Mouse (Mus musculus): Measurements from ENCODE around the gene Col11a2. TPM values are rescaled to one million over a fixed set of nuclear protein-coding genes. Genes with fewer than 3 reads are reported as not detected.

Gene Col11a2
- polyA plus RNA-seq, 1 experiment from 2014 or later: 1.0 TPM

- no peaks in the 10 kb centered on the region for H3K4me1 ChIP-seq
- H3K27ac ChIP-seq: no peak overlapping the region
- 90% methylated on average over 8 of the region's 8 CpGs for WGBS
- H3K36me3 ChIP-seq: no peaks in the 10 kb centered on the region
- H3K9me3 ChIP-seq: no peaks in the 10 kb centered on the region
- no peaks in the 10 kb centered on the region for H3K27me3 ChIP-seq (ENCODE audit: insufficient read depth, poor library complexity, severe bottlenecking)
- H3K4me3 ChIP-seq: no peak overlapping the region
- DNase-seq (ENCODE audit: low spot score): peak; percentile 63
Observed at GRCm38 (mm10) chr17:34013436-34013835, 25.8 kb upstream of the Col11a2 start.

- Histone ChIP-seq H3K9me3 (peaks cover 6% of the 10 kb centered on the region; the same call in 1 of the 2 replicates), H3K4me3 (no peak overlapping the region), H3K27me3 (ENCODE audit: insufficient read depth, poor library complexity, severe bottlenecking) (no peaks in the 10 kb centered on the region), H3K27ac (no peak overlapping the region), H3K4me1 (peaks cover 35% of the 10 kb centered on the region), H3K36me3 (peaks cover 28% of the 10 kb centered on the region)
- WGBS: 90% methylated on average over 22 of the region's 23 CpGs
- peak; percentile 68 for DNase-seq (ENCODE audit: low spot score)
Observed at GRCm38 (mm10) chr17:34021539-34022413, 17.5 kb upstream of the Col11a2 start.

DNA sequence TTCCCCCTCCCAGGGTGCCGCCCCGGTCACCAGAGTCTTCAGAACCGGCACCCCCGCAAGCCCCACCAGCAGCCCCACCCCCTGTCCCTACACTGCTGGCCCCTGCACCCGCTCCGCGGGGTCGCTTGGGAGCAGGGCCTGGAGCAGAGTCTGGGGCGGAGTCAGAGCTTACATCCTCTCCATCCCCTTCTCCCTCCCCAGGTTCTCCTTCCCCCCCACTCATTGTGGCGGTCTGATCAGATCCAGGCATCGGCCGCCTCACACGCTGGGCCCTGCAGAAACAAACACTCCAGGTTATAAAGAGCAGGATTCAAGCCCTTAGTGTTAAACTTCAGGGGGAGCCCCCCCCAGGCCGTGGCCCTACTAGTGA lies 16.8 kb upstream of the Col11a2 start:
- H3K36me3 ChIP-seq: peaks cover 28% of the 10 kb centered on the region
- no peak overlapping the region for H3K27ac ChIP-seq
- WGBS: 89% methylated on average over 14 of the region's 14 CpGs
- H3K27me3 ChIP-seq (ENCODE audit: insufficient read depth, poor library complexity, severe bottlenecking): no peaks in the 10 kb centered on the region
- peak; percentile 72 for DNase-seq (ENCODE audit: low spot score)
- peaks cover 6% of the 10 kb centered on the region; the same call in 1 of the 2 replicates for H3K9me3 ChIP-seq
- 0 out of 2 replicates have a peak overlapping the region, but pooled peaks have one; percentile 90 for H3K4me3 ChIP-seq
- peaks cover 41% of the 10 kb centered on the region for H3K4me1 ChIP-seq

- Histone ChIP-seq H3K27me3 (ENCODE audit: insufficient read depth, poor library complexity, severe bottlenecking) (no peaks in the 10 kb centered on the region), H3K36me3 (peaks cover 30% of the 10 kb centered on the region), H3K4me3 (0 out of 2 replicates have a peak overlapping the region, but pooled peaks have one; percentile 90), H3K27ac (no peak overlapping the region), H3K4me1 (peaks cover 47% of the 10 kb centered on the region), H3K9me3 (peaks cover 6% of the 10 kb centered on the region; the same call in 1 of the 2 replicates)
- no peak for DNase-seq (ENCODE audit: low spot score)
- 94% methylated on average over 20 of the region's 20 CpGs for WGBS
Observed at GRCm38 (mm10) chr17:34022987-34023386, 16.2 kb upstream of the Col11a2 start.

DNA sequence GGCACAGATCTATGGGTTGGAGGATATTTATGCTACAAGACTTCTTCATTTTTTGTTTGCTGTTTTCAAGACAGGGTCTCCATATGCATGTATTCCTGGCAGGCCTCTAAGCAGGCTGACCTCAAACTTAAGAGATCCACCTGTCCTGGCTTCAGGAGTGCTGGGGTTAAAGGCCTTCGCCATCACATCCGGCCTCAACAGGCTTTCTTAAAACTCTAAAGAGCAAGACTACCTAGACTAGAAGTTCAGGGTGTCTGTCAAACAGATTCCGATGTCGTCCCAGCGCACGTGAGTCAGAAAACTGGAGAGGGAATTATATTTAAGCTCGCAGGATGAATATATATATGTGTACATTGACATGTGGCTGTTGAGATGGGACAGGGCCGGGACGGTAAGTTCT lies 15.6 kb upstream of the Col11a2 start:
- Histone ChIP-seq H3K27ac (peak overlapping the region; percentile 99; the same call in 1 of the 2 replicates), H3K4me3 (peak overlapping the region; percentile 90), H3K36me3 (peaks cover 36% of the 10 kb centered on the region), H3K4me1 (peaks cover 54% of the 10 kb centered on the region), H3K9me3 (peaks cover 6% of the 10 kb centered on the region; the same call in 1 of the 2 replicates), H3K27me3 (ENCODE audit: insufficient read depth, poor library complexity, severe bottlenecking) (no peaks in the 10 kb centered on the region)
- WGBS: 66% methylated on average over 9 of the region's 9 CpGs
- DNase-seq (ENCODE audit: low spot score): peak; percentile 71

DNA sequence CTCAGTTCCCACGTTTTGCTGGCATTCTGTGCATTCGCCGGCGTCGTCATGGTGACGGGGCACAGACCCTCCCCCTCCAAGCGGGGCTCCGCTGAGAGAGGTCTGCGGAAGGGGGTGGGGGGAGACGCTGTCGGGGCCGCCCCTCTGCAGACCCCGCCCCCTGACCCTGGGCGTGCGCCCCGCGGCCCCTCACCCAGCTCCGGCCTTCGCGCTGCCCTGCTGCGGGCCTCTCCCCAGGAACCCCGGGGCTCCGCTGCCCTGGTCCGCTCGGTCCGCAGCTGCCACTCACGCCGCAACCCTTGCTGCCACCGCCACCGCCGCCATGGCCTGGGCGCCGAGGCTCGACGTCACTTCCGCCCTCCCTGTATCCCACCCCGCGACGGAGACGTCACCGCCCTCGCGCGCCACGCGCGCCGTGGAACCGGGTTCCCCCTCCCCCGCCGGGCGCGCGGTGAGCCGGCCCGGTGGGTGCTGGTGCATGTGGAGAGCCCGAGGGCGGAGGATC lies 14.9 kb upstream of the Col11a2 start, which contains the start of gene Ring1:
Gene Ring1, minus strand, starts transcription at position 364 of the 505 bp plus-strand sequence.
- Histone ChIP-seq H3K27ac (peak within 1 kb of the TSS; percentile 99), H3K9me3 (peaks cover 3% of the 10 kb centered on the region; the same call in 1 of the 2 replicates), H3K4me1 (peaks cover 61% of the 10 kb centered on the region), H3K27me3 (ENCODE audit: insufficient read depth, poor library complexity, severe bottlenecking) (no peaks in the 10 kb centered on the region), H3K4me3 (peak within 1 kb of the TSS; percentile 90), H3K36me3 (peaks cover 43% of the 10 kb centered on the region)
- 2% methylated on average over 56 of the region's 58 CpGs for WGBS
- peak; percentile 92 for DNase-seq (ENCODE audit: low spot score)

DNA sequence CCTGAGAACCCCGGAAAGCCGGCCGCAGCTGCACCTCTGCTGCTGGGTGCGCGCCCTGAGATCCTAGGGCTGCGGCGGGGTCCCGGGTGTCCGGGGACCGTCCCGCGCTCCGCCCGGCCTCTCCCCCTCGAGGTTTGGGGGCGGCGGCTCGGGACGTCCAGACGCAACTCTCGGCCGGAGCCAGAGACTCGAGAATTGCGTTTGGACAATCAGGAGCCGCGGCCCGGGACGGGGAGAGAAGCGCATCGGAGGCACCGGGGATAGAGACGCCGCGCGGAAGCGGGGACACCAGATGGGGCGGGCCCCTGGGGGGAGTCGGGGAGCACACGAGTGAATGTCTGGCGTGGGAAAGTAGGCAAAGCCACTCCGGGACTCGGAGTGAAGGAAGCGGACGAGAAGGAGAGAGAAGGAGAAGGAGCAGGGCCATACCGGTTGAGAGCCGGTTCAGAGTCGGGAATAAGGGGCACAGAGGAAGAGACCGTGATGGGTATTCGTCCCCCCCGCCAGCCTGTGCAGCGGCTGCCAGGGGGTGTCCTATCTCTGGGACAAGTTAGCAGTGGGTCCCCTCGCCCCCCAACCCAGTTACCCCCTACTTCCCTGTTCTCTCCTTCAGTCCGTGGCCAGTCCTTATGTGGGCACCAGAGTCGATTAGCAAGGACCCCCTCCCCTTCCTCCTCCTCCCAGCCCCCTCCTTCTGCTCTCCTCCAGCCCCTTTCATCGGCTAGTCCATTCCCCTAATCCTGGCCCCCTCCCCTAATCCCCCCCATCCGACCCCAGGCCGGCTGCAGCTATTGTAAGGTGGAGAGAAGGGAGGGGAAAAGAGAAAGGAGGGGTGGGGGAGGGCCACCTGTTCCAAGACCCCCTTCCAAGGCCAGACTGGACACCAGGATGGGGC lies 14.1 kb upstream of the Col11a2 start:
- H3K36me3 ChIP-seq: peaks cover 51% of the 10 kb centered on the region
- WGBS: under 1% methylated on average over 56 of the region's 57 CpGs
- no peaks in the 10 kb centered on the region; the same call in 1 of the 2 replicates for H3K9me3 ChIP-seq
- H3K27me3 ChIP-seq (ENCODE audit: insufficient read depth, poor library complexity, severe bottlenecking): no peaks in the 10 kb centered on the region
- H3K4me3 ChIP-seq: peak overlapping the region; percentile 90
- peaks cover 68% of the 10 kb centered on the region for H3K4me1 ChIP-seq
- DNase-seq (ENCODE audit: low spot score): peak; percentile 75
- peak overlapping the region; percentile 99 for H3K27ac ChIP-seq

GRCm38 (mm10) chr17:34025756-34026151 lies 13.5 kb upstream of the Col11a2 start:
- peak; percentile 76 for DNase-seq (ENCODE audit: low spot score)

GRCm38 (mm10) chr17:34026221-34026620 lies 13.0 kb upstream of the Col11a2 start:
- peak overlapping the region; percentile 90; the same call in 1 of the 2 replicates for H3K4me3 ChIP-seq
- no peak for DNase-seq (ENCODE audit: low spot score)
- H3K27ac ChIP-seq: 0 out of 2 replicates have a peak overlapping the region, but pooled peaks have one; percentile 99
- H3K36me3 ChIP-seq: peaks cover 45% of the 10 kb centered on the region
- H3K4me1 ChIP-seq: peaks cover 75% of the 10 kb centered on the region
- H3K27me3 ChIP-seq (ENCODE audit: insufficient read depth, poor library complexity, severe bottlenecking): no peaks in the 10 kb centered on the region
- 20% methylated on average over 2 of the region's 2 CpGs for WGBS
- H3K9me3 ChIP-seq: no peaks in the 10 kb centered on the region

More at GRCm38 (mm10) chr17:34025756-34026151, 13.5 kb upstream of the Col11a2 start:
- Histone ChIP-seq H3K27ac (peak overlapping the region; percentile 99), H3K4me3 (peak overlapping the region; percentile 90), H3K9me3 (no peaks in the 10 kb centered on the region), H3K36me3 (peaks cover 50% of the 10 kb centered on the region), H3K4me1 (peaks cover 75% of the 10 kb centered on the region), H3K27me3 (ENCODE audit: insufficient read depth, poor library complexity, severe bottlenecking) (no peaks in the 10 kb centered on the region)
- WGBS: 14% methylated on average over 7 of the region's 7 CpGs

GRCm38 (mm10) chr17:34026917-34027655 lies 12.2 kb upstream of the Col11a2 start:
- H3K4me3 ChIP-seq: peak overlapping the region; percentile 76
- H3K36me3 ChIP-seq: peaks cover 36% of the 10 kb centered on the region
- peak; percentile 75 for DNase-seq (ENCODE audit: low spot score)
- peaks cover 75% of the 10 kb centered on the region for H3K4me1 ChIP-seq
- no peaks in the 10 kb centered on the region for H3K27me3 ChIP-seq (ENCODE audit: insufficient read depth, poor library complexity, severe bottlenecking)
- peak overlapping the region; percentile 86 for H3K27ac ChIP-seq
- 11% methylated on average over 36 of the region's 36 CpGs for WGBS
- H3K9me3 ChIP-seq: no peaks in the 10 kb centered on the region

GRCm38 (mm10) chr17:34027656-34028223 lies 11.5 kb upstream of the Col11a2 start, which contains the start of gene H2-Ke6:
TSS of gene H2-Ke6 (minus strand) at chr17:34028060.
- peak; percentile 97 for DNase-seq (ENCODE audit: low spot score)
- Histone ChIP-seq H3K4me1 (peaks cover 81% of the 10 kb centered on the region), H3K9me3 (no peaks in the 10 kb centered on the region), H3K27me3 (ENCODE audit: insufficient read depth, poor library complexity, severe bottlenecking) (no peaks in the 10 kb centered on the region), H3K27ac (peak within 1 kb of the TSS; percentile 86), H3K36me3 (peaks cover 30% of the 10 kb centered on the region), H3K4me3 (peak within 1 kb of the TSS; percentile 76)
- under 1% methylated on average over 49 of the region's 49 CpGs for WGBS

Data from heart, embryonic 10.5 days (tissue).